Mouse (Mus musculus) midbrain, postnatal 0 days (tissue): ENCODE data around the gene Fam193b. TPM values are rescaled to one million over a fixed set of nuclear protein-coding genes. Genes with fewer than 3 reads are reported as not detected.

Experiments used
- ATAC-seq: fragments of 200-750 bp; cut with Nextera tagmentation; 2 replicates; pipeline ENCODE4 v1.8.0; 2017; ENCODE audit warnings: moderate number of reproducible peaks, mild to moderate bottlenecking, moderate TSS enrichment, moderate library complexity; ENCODE audit not compliant: low FRiP score
- DNase-seq: peaks from one replicate; pipeline ENCODE4 v3.0.0-alpha.2; 2015; ENCODE audit warnings: low spot score
- H3K27ac ChIP-seq: fragments of 300-500 bp; sonication (generic); 2 replicates; pipeline ENCODE4 v1.5.1; 2014; ENCODE audit warnings: low read depth, mild to moderate bottlenecking, low read length, mixed read lengths
- H3K27me3 ChIP-seq: fragments of 300-500 bp; sonication (generic); 2 replicates; pipeline ENCODE4 v1.6.1; 2014; ENCODE audit warnings: low read length, control low read depth, mixed read lengths; ENCODE audit not compliant: insufficient read depth
- H3K36me3 ChIP-seq: fragments of 300-500 bp; sonication (generic); 2 replicates; pipeline ENCODE4 v1.6.1; 2014; ENCODE audit warnings: low read length, control low read depth, mixed read lengths; ENCODE audit not compliant: insufficient read depth
- H3K4me1 ChIP-seq: fragments of 300-500 bp; sonication (generic); 2 replicates; pipeline ENCODE4 v1.6.1; 2014; ENCODE audit warnings: mild to moderate bottlenecking, control low read depth, antibody characterized with exemption, low read length, mixed read lengths; ENCODE audit not compliant: insufficient read depth
- H3K4me2 ChIP-seq: fragments of 300-500 bp; sonication (generic); 2 replicates; pipeline ENCODE4 v1.6.1; 2014; ENCODE audit warnings: low read depth, mild to moderate bottlenecking, low read length, mixed read lengths; ENCODE audit not compliant: poor library complexity, severe bottlenecking
- H3K4me3 ChIP-seq: fragments of 300-500 bp; sonication (generic); 2 replicates; pipeline ENCODE4 v1.5.1; 2014; ENCODE audit warnings: low read depth, mild to moderate bottlenecking, low read length, moderate library complexity
- H3K9ac ChIP-seq: fragments of 300-500 bp; sonication (generic); replicated peaks from 2 replicates; pipeline ENCODE4 v1.6.1; 2014; ENCODE audit warnings: mild to moderate bottlenecking, low read length, moderate library complexity, mixed read lengths; ENCODE audit not compliant: poor library complexity, severe bottlenecking
- H3K9me3 ChIP-seq: fragments of 300-500 bp; sonication (generic); 2 replicates; pipeline ENCODE4 v1.6.1; 2016; ENCODE audit warnings: low read length, control low read depth
- CTCF ChIP-seq: IDR thresholded peaks from 2 replicates; pipeline ENCODE4 v1.5.1; 2016; ENCODE audit warnings: antibody characterized with exemption, mild to moderate bottlenecking
- WGBS: fragments of 180-500 bp; shearing (Covaris S2); extraction: QIAGEN DNeasy Blood & Tissue Kit; methylation state at CpG from one replicate; pipeline ENCODE4 v1.1.7; 2014; 5-methylcytosine and 5-hydroxymethylcytosine counted together
- polyA plus RNA-seq: library from polyadenylated mRNA; unstranded; fragments of >200 nt; fragmentation: Nextera tagmentation; extraction: Ambion mirVana; gene quantifications from 2 replicates; pipeline ENCODE4 v1.2.1, GENCODE M21; 2015
- total RNA-seq: library from RNA; depleted of rRNA; stranded (reverse); fragments of >200 nt; gene quantifications from 2 replicates; pipeline ENCODE4 v1.2.3, GENCODE M21; 2014; rRNA removed

The Fam193b gene
- total RNA-seq (73.9 and 90.6 TPM in 2 replicates), polyA plus RNA-seq (42.7 and 43.5 TPM in 2 replicates)

- Histone ChIP-seq H3K27me3 (no peaks in the 10 kb centered on the region), H3K4me2 (peak within 1 kb of the TSS; percentile 88), H3K27ac (peak within 1 kb of the TSS; percentile 85), H3K4me3 (peak within 1 kb of the TSS; percentile 98), H3K9ac (peak within 1 kb of the TSS; percentile 93), H3K36me3 (no peaks in the 10 kb centered on the region), H3K4me1 (peaks cover 10% of the 10 kb centered on the region; the same call in 1 of the 2 replicates), H3K9me3 (no peaks in the 10 kb centered on the region)
- peak; percentile 89 for ATAC-seq
- DNase-seq, result peak; percentile 96
- TF ChIP-seq CTCF, result no peak
- WGBS, result under 1% methylated on average over 35 of the region's 47 CpGs
Observed at GRCm38 (mm10) chr13:55571027-55571751, at the start of gene Fam193b. Fam193b (minus strand) TSS chr13:55571120.

- peaks cover 4% of the 10 kb centered on the region; the same call in 1 of the 2 replicates for H3K4me1 ChIP-seq
- TF ChIP-seq CTCF, result no peak
- DNase-seq, result no peak
- no peak for ATAC-seq
- no peaks in the 10 kb centered on the region for H3K27me3 ChIP-seq
- H3K9me3 ChIP-seq, result no peaks in the 10 kb centered on the region
- no peak overlapping the region for H3K9ac ChIP-seq
- WGBS, result 89% methylated on average over 2 of the region's 2 CpGs
- no peak overlapping the region for H3K4me2 ChIP-seq
- H3K27ac ChIP-seq, result no peak overlapping the region
- H3K36me3 ChIP-seq, result no peaks in the 10 kb centered on the region; the same call in 1 of the 2 replicates
- no peak overlapping the region for H3K4me3 ChIP-seq
Observed at GRCm38 (mm10) chr13:55620275-55620674, 49.4 kb upstream of the Fam193b start.

- ATAC-seq, result no peak
- H3K4me2 ChIP-seq, result no peak overlapping the region
- 88% methylated on average over 4 of the region's 4 CpGs for WGBS
Observed at GRCm38 (mm10) chr13:55619328-55619727, 48.4 kb upstream of the Fam193b start.

GRCm38 (mm10) chr13:55613471-55613870 lies 42.6 kb upstream of the Fam193b start:
- Histone ChIP-seq H3K9me3 (no peaks in the 10 kb centered on the region), H3K4me1 (no peaks in the 10 kb centered on the region), H3K27me3 (no peaks in the 10 kb centered on the region), H3K36me3 (peaks cover 14% of the 10 kb centered on the region), H3K4me2 (no peak overlapping the region), H3K4me3 (no peak overlapping the region), H3K9ac (no peak overlapping the region), H3K27ac (no peak overlapping the region)
- DNase-seq (no peak), ATAC-seq (no peak)
- no peak for TF ChIP-seq CTCF
- WGBS, result 59% methylated on average over 5 of the region's 5 CpGs

More at GRCm38 (mm10) chr13:55619328-55619727, 48.4 kb upstream of the Fam193b start:
- Histone ChIP-seq H3K9me3 (no peaks in the 10 kb centered on the region), H3K9ac (no peak overlapping the region), H3K36me3 (no peaks in the 10 kb centered on the region), H3K4me3 (no peak overlapping the region), H3K27me3 (no peaks in the 10 kb centered on the region), H3K27ac (no peak overlapping the region), H3K4me1 (peaks cover 3% of the 10 kb centered on the region; the same call in 1 of the 2 replicates)
- no peak for DNase-seq
- no peak for TF ChIP-seq CTCF

GRCm38 (mm10) chr13:55611996-55612395 lies 41.1 kb upstream of the Fam193b start:
- no peaks in the 10 kb centered on the region for H3K4me1 ChIP-seq
- H3K4me3 ChIP-seq, result no peak overlapping the region
- no peak overlapping the region for H3K27ac ChIP-seq
- no peak for TF ChIP-seq CTCF
- no peak overlapping the region for H3K9ac ChIP-seq
- WGBS, result 89% methylated on average over 7 of the region's 7 CpGs
- H3K9me3 ChIP-seq, result no peaks in the 10 kb centered on the region
- H3K36me3 ChIP-seq, result peaks cover 28% of the 10 kb centered on the region
- ATAC-seq (no peak), DNase-seq (no peak)
- H3K4me2 ChIP-seq, result no peak overlapping the region
- no peaks in the 10 kb centered on the region for H3K27me3 ChIP-seq

GRCm38 (mm10) chr13:55607624-55608006 lies 36.7 kb upstream of the Fam193b start:
- no peak for DNase-seq
- no peak for ATAC-seq
- Histone ChIP-seq H3K27ac (no peak overlapping the region), H3K27me3 (no peaks in the 10 kb centered on the region), H3K36me3 (peaks cover 46% of the 10 kb centered on the region), H3K4me2 (no peak overlapping the region), H3K4me1 (no peaks in the 10 kb centered on the region), H3K4me3 (no peak overlapping the region), H3K9ac (no peak overlapping the region), H3K9me3 (no peaks in the 10 kb centered on the region)
- no peak for TF ChIP-seq CTCF
- WGBS, result 85% methylated on average over 2 of the region's 2 CpGs
